Mouse (Mus musculus) T-helper 2 cell (primary cell): ENCODE results near the gene Lrrc4.

Experiments used
- in situ Hi-C: fragments of 300-600 bp; cut with MboI, MseI; formaldehyde crosslinking; loops from one replicate; pipeline ENCODE4 v1.15.1; 2025; ENCODE audit warnings: high pct_unique_total_duplicates

The Lrrc4 gene

DNA sequence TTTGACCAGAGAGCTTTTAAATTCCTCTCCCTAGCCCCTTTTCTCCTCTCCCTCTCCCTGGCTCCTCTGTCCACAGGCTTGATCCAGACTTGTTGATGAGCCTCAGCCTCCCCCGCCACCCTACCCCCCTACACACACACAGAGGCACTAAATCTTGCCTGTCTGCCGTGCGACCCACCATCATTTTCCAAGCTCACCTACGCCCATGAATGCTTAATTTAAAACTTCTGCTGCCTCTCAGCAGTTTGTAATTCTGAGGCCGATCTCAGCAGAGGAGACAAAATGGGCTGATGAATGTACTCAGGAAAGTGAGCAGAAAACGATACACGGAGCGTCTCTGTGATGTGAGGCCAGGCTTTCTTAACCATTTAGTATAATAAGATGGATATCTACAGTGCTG, 23.1 kb upstream of the Lrrc4 start:
- in situ Hi-C loops = no loop called here

DNA sequence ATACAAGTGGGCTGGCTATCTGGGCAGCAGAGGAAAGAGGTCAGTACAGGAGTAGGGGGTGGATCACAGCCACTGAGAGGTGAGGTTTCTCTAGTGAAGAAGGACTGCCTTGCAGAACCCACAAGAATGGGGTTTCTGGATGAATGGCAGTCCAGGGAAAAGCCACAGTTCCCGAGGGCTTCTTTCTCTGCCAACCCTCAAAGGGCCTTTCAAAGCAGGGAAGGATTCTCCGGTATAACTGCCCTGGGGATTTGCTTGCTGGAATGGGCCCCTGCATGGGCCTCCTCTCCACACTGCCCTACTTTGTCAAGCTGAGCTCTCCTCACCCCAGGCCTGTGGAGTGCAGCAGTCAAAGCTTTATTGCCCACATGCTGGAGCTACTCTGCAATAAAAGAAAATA, 22.1 kb upstream of the Lrrc4 start:
- in situ Hi-C loops = no loop called here

DNA sequence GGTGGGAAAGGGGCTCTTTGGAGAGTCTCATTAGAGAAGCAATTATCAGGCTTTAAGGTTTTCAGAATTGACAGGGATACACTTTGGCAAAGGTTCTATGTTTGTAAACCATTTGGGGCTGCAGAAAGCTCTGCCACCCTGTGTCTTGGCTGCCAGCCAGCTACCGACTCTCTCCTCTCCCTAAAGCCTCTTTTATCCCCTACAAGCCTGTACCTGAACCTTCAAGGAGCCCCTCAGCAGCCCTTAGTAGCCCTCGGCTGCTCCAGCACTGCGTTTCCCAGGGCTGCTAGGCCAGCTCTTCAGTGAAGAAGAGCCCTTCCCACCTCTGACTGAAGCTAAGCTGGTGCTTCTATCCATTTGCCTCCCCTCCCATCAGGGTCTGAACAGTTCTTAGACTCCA, 21.6 kb upstream of the Lrrc4 start:
- in situ Hi-C loops = no loop called here

DNA sequence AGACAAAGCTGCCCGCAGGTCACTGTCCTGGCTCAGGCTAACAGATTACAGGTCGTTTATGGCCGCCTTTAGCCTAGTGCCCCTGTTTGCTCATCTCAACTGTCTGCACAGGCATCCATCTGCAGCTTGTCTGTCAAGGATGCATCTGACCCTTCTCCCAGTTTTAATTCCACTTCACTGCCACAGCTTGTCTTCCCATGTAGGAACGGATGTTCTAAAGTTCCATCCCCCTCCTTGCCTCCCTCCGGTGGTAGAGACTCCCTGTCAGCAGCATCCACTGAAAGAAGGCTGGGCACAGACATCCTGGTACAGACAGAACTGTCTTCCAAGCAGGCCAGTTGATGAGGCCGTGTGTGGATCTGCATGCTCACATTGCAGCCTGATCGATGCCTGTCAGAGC, 20.8 kb upstream of the Lrrc4 start:
- in situ Hi-C loops = no loop called here

DNA sequence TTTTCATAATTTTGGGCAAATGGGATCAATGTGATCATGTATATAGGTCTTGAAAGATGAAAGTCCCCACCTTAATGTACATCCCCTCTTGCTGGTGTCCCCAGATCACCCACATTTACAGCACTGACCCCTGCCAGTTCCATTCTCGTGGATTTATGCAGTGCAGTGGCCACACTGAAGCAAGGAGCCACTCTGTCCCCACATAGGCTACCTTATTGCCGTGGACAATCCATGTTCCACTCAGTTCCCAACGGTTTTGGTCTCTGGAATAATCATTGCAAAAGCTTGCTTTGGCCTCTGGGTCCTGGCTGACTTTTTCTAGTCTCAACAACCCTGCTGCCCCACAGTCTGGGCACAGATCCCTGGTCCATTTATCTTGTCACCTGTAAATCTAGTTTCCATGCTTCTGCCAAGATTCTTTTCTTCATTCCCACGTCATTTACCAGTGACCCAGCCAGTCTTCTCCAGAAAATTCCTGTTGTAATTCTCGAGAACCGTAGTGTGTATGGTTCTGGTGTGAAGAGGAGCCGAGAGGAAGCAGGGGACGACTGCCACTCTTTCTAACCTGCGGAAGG, 18.9 kb upstream of the Lrrc4 start:
- in situ Hi-C loops = no loop called here

DNA sequence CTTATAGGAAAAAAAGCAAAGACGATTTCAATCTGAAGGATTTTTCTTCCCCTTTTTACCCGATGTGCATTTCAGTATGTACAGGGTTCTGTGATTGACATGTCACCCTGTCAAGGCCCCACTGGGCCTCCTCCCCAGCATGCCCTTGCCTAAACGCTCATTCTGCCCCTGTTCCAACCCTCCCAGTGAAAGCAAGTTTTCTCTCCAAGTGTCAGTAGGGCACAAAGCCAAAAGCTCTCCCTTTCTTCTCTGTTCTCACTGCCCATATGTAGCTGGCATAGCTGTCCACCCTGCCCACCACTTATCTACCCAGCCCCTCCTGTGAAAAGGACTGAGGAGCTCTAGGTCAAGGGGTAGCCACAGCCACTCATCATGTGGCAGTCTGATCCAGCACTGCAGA, 17.8 kb upstream of the Lrrc4 start:
- in situ Hi-C loops = no loop called here

DNA sequence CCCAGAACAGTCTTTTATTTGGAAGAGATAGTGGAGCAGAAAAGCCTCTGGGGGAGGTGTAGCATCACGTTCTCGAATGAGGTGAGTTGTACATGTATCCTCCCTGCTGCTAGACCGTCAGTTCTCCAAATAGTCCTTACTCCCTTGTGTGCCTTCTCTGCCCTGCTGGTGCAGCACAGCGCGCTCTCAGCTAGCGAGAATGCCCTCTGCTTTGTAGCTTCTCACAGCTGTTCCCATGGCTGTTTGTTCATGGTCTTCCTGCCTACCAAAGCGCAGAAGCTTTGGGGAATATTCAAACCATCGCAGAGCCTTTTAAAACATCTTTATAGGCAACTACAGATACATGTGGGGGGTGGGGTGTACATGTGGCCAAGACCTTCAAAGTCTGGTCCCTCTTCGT, 17.3 kb upstream of the Lrrc4 start:
- in situ Hi-C loops = no loop called here

DNA sequence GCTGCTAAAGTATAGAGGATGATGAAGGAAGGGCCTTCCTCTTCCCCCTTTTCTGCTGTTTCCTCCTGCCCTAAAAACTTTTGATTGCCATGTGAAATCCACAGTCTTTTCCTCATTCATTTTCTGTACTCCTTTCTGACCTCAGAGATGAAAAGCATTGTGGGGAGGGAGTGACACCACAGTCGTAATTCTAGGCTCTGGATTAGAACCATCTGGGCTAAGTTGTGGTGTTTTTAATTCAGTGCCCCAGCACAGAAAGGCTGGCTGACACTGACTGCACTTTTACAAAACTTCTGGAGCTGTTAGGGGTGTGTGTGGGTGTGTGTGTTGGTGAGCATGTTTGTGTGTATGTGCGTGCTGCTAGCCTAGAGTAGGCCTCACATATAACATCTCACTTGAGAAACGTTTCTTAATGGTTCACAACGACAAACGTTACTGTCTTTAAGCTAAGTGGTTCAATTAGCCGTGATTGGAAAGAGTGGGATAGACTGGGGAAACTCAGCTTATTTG, 16.8 kb upstream of the Lrrc4 start:
- in situ Hi-C loops = no loop called here

DNA sequence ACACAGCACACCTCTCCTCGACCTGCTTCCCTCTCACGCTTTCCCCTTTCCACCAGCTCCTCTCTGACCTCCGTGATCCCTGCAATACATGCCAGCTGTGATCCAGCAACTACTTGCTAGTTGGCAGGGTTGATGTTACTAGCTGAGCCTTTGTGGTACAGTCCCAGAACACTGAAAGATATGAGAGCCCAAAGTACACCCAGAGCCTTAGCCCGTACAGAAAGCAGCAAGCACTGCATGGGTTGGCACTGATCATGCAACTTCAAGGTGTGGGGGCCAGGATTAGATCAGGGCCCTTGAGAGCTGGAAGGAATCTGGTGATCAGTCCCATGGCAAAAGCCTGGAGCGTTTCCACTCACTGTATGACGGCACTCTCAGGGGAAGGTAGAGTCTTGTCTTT, 16.1 kb upstream of the Lrrc4 start:
- in situ Hi-C loops = no loop called here

DNA sequence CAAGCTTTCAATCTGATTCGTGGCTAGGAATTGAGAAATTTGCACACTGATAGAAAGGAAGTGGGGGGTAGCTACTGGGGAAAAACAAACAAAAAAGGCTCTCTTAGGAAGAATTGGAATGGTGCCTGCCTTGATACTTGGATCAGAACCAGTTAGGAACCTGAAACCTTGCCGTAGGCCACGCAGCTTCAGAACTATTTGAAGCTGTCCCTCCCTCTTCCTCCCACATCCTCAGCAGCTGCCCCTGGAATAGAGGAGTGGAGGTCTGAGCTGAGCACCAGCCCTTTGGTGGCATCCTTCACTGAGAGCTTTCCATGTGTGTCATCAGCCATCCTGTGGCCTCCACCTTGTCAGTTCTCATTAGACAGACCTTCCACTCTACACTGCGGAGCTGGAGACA, 14.1 kb upstream of the Lrrc4 start:
- in situ Hi-C loops = no loop called here

DNA sequence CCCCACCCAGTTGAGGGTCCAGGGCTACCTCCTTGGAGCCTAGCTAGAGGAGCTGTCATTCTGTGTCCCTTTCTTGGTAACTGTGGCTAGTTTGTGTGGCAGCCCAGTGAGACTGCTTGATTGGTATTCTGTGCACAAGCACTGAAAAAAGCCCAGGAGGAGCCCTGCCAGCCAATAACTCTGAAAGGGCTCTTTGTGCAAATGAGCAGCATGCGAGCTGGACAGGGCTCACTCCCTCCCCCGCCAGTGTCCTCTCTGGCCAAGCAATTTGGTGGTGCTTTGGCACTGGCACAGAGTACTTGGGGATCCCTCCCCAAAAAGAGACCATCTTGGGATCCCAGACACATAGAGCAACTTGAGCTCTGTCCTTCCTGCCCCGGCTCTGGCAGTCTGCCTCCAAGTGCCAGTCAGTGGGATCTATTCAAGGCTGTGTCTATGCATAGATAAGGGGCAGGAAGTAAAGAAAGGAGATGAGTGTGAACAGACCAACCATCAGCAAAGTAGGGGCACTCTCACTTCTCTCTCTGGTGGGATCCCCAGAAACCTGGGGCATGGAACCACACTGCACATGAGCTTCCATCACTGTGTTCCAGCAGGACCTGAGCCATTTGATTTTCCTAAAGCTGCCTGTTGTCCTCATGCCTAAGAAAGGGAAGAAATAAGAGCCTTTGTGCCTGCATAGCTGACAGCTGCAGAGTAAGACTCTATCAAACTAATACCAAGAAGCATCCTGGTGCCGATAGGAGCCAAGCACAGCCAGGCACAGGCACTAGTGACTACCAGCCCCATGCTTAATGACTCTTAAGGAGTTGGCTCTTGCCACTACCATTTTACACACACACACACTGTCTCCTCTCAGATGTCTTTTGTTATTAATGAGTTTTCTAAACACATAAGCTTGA, 11.1 kb upstream of the Lrrc4 start:
- in situ Hi-C loops = no loop called here

DNA sequence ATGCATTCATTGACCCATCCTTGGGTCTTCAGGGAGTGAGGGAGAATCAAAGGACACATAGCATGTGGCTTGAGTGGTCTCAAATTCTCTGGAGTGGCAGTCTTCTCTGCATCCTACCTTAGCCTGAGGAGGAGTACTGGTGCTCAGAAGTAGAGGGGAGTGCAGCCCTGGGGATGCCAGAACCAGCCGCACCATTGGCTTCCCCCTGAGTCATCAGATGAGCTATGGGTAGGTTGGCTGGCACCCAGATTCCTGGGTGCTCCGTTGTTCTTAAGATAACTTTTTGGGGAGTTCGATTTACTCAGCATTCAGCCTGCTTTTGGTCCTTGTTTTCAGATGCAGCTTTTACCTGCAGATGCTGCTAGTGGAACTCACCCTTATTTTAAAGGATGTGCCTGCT, 10.0 kb upstream of the Lrrc4 start:
- in situ Hi-C loops = no loop called here

DNA sequence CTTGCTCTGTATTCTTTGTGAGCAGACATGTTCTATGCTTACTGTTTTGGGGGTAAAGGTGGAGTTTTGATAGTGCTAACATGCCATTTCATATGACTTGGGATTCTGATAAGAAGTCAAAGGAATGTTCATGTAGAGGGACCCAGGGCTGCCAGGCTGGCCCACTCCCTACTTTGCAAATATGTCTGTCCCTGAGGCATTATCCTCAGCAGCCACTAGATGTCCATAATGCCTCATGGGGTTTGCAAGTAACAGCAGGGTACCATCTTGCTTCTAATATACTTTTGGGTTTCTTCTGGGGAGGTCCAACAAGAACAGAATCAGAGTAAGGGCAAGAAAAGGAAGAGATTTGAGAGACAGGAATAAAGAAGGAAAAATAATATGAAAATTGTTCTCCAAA, 5.1 kb upstream of the Lrrc4 start:
- in situ Hi-C loops = no loop called here

DNA sequence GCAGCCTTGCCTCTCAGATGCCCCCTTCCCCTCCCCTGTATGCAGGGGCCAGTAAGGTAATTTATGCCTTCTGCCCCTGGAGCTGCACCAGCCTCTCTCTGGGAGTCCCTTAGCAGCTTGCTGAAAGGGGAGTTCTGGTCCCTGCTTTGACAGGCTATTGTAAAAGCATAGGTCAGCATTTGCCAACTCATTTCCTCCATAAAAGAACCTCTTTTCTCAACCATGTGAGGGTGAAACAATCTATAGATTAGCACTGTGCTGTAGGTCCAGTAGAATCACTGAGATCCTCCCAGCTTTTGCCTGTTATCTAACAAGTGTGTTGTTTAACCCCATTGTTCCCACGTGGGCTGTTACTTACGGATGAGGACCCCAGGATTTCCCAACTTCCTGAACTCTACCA, 2.5 kb upstream of the Lrrc4 start:
- in situ Hi-C loops = no loop called here

DNA sequence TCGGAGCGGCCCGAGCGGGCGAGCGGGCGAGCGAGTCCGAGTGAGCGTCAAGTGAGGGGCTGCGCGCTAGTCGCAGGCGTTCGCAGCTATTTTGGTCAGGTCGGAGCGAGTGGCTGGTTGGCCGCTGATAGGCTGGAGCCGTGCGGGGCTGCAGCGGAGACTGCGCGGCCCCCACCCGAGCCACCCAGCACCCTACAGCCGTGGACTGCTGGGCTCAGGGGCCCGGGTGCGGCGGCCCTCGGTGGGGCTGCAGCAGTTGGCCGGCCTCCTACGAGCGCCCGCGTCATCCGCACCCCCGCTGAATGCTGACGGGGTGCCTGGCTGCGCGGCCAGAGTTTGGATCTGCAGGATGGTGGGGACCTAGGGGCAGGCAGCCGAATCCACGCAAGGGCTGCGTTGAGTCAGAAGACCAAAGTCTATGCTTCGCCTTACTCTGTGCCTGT, 1.9 kb upstream of the Lrrc4 start:
- in situ Hi-C loops = no loop called here

DNA sequence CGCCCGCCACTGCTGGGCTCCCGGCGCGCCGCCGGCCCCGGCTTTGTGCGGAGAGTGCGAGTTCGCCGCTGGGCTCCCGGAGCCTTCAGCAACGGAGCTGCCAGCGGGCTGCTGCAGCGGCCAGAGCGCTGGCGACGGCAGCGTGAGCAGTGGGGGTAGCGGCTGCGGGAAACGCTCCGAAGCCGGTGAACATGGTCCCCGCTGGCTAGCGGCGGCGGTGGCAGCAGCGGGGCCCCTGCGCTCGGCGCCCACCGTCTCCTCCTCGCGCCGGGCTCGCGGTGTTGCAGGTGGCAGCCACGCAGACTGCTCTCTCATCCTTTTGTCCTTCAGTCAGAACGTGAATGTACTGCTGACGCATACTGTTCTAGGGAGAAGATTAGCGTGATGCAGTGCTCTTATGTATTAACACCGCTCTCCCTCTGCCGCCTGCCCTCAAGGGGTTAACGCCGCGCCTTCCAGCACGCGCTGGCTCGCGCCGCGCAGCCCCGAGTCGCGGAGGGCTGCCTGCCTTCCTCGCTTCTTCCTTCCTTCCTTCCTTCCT, 1.3 kb upstream of the Lrrc4 start:
- in situ Hi-C loops = no loop called here

DNA sequence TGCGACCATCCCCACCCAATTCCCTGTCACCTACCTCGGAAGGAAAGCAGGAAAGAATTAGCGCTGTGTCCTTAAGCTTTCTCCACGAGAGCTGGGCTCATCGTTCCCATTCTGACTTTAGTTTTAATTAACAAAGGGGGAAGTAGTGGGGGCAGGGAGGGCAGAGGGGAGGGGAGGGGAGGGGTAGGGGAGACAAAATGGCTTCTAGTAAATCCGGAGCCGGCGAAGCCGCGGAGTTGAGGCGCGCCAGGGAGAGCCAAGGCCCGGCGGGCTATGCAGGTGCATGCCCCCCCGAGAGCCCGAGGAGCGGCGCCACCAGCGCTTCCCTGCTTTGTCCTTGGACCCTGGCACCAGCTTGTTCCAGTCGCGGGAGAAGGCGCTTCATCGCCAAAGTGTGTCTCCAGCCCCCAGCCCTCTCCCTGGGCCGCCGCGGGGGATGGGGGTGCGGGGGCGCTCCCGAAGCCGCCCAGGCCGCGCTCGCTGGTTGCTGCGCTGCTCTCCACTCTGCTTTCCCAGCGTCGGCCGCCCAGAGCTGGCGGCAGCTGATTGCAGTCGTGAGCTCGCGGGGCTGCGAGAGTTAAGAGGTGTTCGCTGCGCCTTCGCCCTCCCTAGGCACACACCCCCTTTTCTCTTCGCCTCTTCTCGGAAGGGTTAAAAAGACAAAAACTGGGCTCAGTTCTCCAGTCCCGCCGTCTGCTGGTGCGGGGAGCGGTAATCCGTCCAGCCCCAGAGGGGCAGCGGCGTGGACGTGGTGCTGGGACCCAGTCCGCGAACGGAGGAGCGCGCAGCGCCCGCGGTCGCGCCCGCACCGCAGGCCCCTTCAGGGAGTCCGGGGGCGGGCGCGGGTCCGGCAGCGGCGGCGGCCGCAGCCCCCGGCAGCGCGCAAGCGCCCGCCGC, 555 bp upstream of the Lrrc4 start:
- in situ Hi-C loops = no loop called here

DNA sequence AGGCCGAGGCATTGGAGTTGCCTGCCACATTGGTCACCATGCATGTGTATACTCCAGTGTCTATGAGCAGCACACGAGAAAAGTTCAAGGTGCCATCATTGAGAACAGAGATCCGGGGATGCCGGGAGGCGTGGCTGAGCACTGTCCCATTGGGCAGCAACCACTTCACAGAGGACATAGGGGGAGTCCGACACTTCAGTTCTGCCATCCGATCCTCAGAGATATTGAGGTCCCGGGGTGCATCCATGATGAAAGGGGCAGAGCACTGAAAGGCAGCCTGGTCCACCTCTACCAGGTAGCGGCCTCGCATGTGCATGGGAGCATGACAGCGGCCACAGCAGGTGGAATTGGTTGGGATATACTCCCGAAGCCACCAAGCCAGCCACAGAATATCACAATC, 1.2 kb downstream of the Lrrc4 start:
- in situ Hi-C loops = no loop called here

DNA sequence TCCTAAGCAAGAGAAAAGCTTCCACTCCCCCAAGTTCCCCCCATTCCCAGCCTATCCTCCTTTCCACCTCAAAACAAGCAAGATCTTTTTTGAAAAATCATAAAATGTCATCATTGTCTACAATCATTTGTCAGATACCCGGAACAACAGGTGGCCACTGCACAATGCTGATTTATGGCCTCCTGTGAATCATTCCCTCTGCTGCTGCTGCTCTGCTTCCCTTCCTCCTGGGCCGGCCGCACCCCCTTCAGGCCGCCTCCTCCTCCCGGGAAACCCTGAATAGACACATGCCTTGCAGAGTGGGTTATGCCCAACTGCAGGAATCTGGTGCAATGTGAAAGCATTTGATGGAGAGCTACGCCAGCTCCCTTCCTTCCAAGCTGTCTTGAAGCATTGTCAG, 3.0 kb downstream of the Lrrc4 start:
- in situ Hi-C loops = no loop called here

DNA sequence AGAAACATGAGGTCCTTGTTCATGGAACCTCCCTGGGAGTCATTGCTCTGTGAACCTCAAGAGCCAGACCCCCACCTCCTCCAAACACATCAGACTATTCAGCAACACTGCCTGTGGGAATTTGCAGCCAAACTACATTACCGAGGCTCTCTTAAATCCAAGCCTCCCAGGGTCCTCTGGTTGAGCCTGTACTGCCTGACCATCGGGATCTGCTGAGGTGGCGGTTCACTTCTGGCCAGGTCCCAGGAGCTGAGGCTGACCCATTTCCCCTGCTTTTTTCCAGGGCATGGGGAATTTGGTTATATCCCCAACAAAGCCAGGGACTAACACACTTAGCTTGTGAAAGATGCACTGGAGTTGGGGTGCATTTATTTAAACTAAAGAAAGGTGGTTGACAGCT, 4.0 kb downstream of the Lrrc4 start:
- in situ Hi-C loops = no loop called here

DNA sequence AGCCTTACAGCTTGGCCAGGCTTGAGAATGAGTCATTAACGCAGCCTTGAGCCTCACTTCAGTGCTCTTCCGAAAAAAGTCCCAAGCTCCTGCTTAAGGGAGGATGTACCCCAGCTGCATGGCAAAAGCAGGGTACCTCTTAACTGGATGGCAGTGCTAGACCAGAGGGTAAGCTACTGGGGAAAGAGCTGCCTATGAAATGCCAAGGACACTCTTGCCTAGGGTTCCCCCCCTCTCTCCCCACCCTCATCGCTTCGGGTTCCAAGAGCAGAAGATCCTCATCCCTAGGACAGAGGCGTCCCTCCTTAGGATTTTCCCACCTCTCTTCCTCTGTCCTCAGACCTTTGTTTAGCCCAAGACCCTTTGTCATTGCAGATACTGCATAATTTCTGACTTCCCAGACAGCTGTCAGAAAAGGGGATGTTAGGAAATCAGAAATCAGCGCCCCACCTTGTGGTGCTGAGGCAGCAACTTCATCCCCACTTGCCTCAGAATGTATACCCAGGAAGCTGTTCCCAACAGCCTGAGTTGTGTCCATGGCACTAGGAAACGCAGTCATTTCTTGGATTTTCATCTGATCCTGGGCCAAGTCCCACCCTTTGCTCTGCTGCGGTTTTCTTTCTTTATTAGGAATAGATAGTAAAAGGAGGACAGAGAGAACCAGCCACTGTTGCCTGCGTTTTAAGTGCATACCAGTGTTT, 4.7 kb downstream of the Lrrc4 start:
- in situ Hi-C loops = no loop called here
